Mouse (Mus musculus) hindbrain, embryonic 16.5 days (tissue): Measurements from ENCODE around the gene Iglon5. TPM values are rescaled to one million over a fixed set of nuclear protein-coding genes. Genes with fewer than 3 reads are reported as not detected.

ENCODE experiments used
- ATAC-seq: fragments of 200-750 bp; cut with Nextera tagmentation; 2 replicates; pipeline ENCODE4 v1.8.0; 2017; ENCODE audit warnings: moderate TSS enrichment, moderate library complexity
- H3K27ac ChIP-seq: fragments of 300-500 bp; sonication (generic); 2 replicates; pipeline ENCODE4 v1.5.1; 2014; ENCODE audit warnings: low read depth, mild to moderate bottlenecking, control low read depth, low read length, moderate library complexity
- H3K27me3 ChIP-seq: fragments of 300-500 bp; sonication (generic); replicated peaks from 2 replicates; pipeline ENCODE4 v1.6.1; 2014; ENCODE audit warnings: low read length; ENCODE audit not compliant: control insufficient read depth, insufficient read depth
- H3K36me3 ChIP-seq: fragments of 300-500 bp; sonication (generic); 2 replicates; pipeline ENCODE4 v1.6.1; 2014; ENCODE audit warnings: mild to moderate bottlenecking, low read length, moderate library complexity, mixed read lengths; ENCODE audit not compliant: control insufficient read depth, insufficient read depth
- H3K4me1 ChIP-seq: fragments of 300-500 bp; sonication (generic); 2 replicates; pipeline ENCODE4 v1.6.1; 2014; ENCODE audit warnings: low read depth, low read length; ENCODE audit not compliant: control insufficient read depth, insufficient read depth
- H3K4me2 ChIP-seq: fragments of 300-500 bp; sonication (generic); 2 replicates; pipeline ENCODE4 v1.6.1; 2014; ENCODE audit warnings: mild to moderate bottlenecking, low read length, control low read depth, moderate library complexity
- H3K4me3 ChIP-seq: fragments of 300-500 bp; sonication (generic); 2 replicates; pipeline ENCODE4 v1.5.1; 2014; ENCODE audit warnings: mild to moderate bottlenecking, low read length, control low read depth, moderate library complexity
- H3K9ac ChIP-seq: fragments of 300-500 bp; sonication (generic); 2 replicates; pipeline ENCODE4 v1.6.1; 2014; ENCODE audit warnings: low read depth, mild to moderate bottlenecking, control low read depth, low read length, moderate library complexity
- H3K9me3 ChIP-seq: fragments of 300-500 bp; sonication (generic); 2 replicates; pipeline ENCODE4 v1.6.1; 2014; ENCODE audit warnings: mild to moderate bottlenecking, low read length, moderate library complexity; ENCODE audit not compliant: control insufficient read depth
- WGBS: fragments of 180-500 bp; shearing (Covaris S2); extraction: QIAGEN DNeasy Blood & Tissue Kit; methylation state at CpG from one replicate; pipeline ENCODE4 v1.1.7; 2014; 5-methylcytosine and 5-hydroxymethylcytosine counted together
- polyA plus RNA-seq: library from polyadenylated mRNA; unstranded; fragments of >200 nt; fragmentation: Nextera tagmentation; extraction: Ambion mirVana; gene quantifications from 2 replicates; pipeline ENCODE4 v1.2.1, GENCODE M21; 2015

Iglon5 gene
- polyA plus RNA-seq, 1 experiment from 2014 or later: 12.0 TPM

- no peak overlapping the region for H3K4me3 ChIP-seq
- ATAC-seq: no peak
- no peak overlapping the region for H3K27ac ChIP-seq
- H3K27me3 ChIP-seq: no peaks in the 10 kb centered on the region
- H3K9ac ChIP-seq: no peak overlapping the region
- no peaks in the 10 kb centered on the region for H3K9me3 ChIP-seq
- H3K4me1 ChIP-seq: peaks cover 18% of the 10 kb centered on the region
- H3K4me2 ChIP-seq: no peak overlapping the region
- 76% methylated on average over 3 of the region's 3 CpGs for WGBS
- H3K36me3 ChIP-seq: no peaks in the 10 kb centered on the region
Measured at GRCm38 (mm10) chr7:43441071-43441470, 48.8 kb downstream of the Iglon5 start.

GRCm38 (mm10) chr7:43440482-43440881, 49.4 kb downstream of the Iglon5 start, which contains the start of gene Cldnd2:
TSS of gene Cldnd2 (plus strand) at chr7:43440782.
- Histone ChIP-seq H3K4me3 (no peak within 1 kb of the TSS), H3K4me1 (peaks cover 18% of the 10 kb centered on the region), H3K9me3 (no peaks in the 10 kb centered on the region), H3K4me2 (no peak within 1 kb of the TSS), H3K27me3 (no peaks in the 10 kb centered on the region), H3K36me3 (no peaks in the 10 kb centered on the region), H3K9ac (no peak within 1 kb of the TSS), H3K27ac (no peak within 1 kb of the TSS)
- no peak for ATAC-seq
- WGBS: 80% methylated on average over 6 of the region's 6 CpGs

GRCm38 (mm10) chr7:43438611-43439010, 51.3 kb downstream of the Iglon5 start:
- Histone ChIP-seq H3K9ac (no peak overlapping the region), H3K4me2 (no peak overlapping the region), H3K9me3 (no peaks in the 10 kb centered on the region), H3K27me3 (no peaks in the 10 kb centered on the region), H3K4me1 (peaks cover 8% of the 10 kb centered on the region), H3K27ac (no peak overlapping the region), H3K4me3 (no peak overlapping the region), H3K36me3 (no peaks in the 10 kb centered on the region)
- ATAC-seq: no peak
- WGBS: 85% methylated on average over 4 of the region's 4 CpGs

- 85% methylated on average over 10 of the region's 10 CpGs for WGBS
- no peak for ATAC-seq
- Histone ChIP-seq H3K4me2 (no peak within 1 kb of the TSS), H3K9ac (no peak within 1 kb of the TSS), H3K36me3 (no peaks in the 10 kb centered on the region), H3K4me1 (no peaks in the 10 kb centered on the region), H3K27ac (no peak within 1 kb of the TSS), H3K9me3 (no peaks in the 10 kb centered on the region), H3K27me3 (no peaks in the 10 kb centered on the region), H3K4me3 (no peak within 1 kb of the TSS)
Measured at GRCm38 (mm10) chr7:43436341-43437255, 53.3 kb downstream of the Iglon5 start, which contains the start of gene Nkg7. TSS of gene Nkg7 (plus strand) at chr7:43437073.

GRCm38 (mm10) chr7:43434676-43435075, 55.2 kb downstream of the Iglon5 start:
- H3K27ac ChIP-seq: no peak overlapping the region
- no peak for ATAC-seq
- no peaks in the 10 kb centered on the region for H3K27me3 ChIP-seq
- H3K9me3 ChIP-seq: no peaks in the 10 kb centered on the region
- no peak overlapping the region for H3K4me2 ChIP-seq
- no peak overlapping the region for H3K4me3 ChIP-seq
- no peaks in the 10 kb centered on the region for H3K36me3 ChIP-seq
- no peak overlapping the region for H3K9ac ChIP-seq
- no peaks in the 10 kb centered on the region for H3K4me1 ChIP-seq
- 85% methylated on average over 5 of the region's 5 CpGs for WGBS

- Histone ChIP-seq H3K9me3 (no peaks in the 10 kb centered on the region), H3K27ac (no peak overlapping the region), H3K36me3 (no peaks in the 10 kb centered on the region), H3K9ac (no peak overlapping the region), H3K4me3 (no peak overlapping the region), H3K27me3 (no peaks in the 10 kb centered on the region), H3K4me1 (no peaks in the 10 kb centered on the region), H3K4me2 (no peak overlapping the region)
- no peak for ATAC-seq
- 77% methylated on average over 4 of the region's 4 CpGs for WGBS
Measured at GRCm38 (mm10) chr7:43432891-43433290, 57.0 kb downstream of the Iglon5 start.

GRCm38 (mm10) chr7:43429500-43429899, 60.4 kb downstream of the Iglon5 start:
- Histone ChIP-seq H3K4me1 (no peaks in the 10 kb centered on the region), H3K9ac (no peak overlapping the region), H3K4me3 (no peak overlapping the region)

GRCm38 (mm10) chr7:43427406-43427805, 62.5 kb downstream of the Iglon5 start, which contains the start of gene Lim2:
TSS of gene Lim2 (plus strand) at chr7:43427670.
- Histone ChIP-seq H3K4me1 (no peaks in the 10 kb centered on the region), H3K4me3 (no peak within 1 kb of the TSS), H3K9me3 (no peaks in the 10 kb centered on the region), H3K27me3 (no peaks in the 10 kb centered on the region), H3K27ac (no peak within 1 kb of the TSS), H3K4me2 (no peak within 1 kb of the TSS), H3K9ac (no peak within 1 kb of the TSS), H3K36me3 (no peaks in the 10 kb centered on the region)
- 86% methylated on average over 8 of the region's 8 CpGs for WGBS
- ATAC-seq: no peak

More at GRCm38 (mm10) chr7:43429500-43429899, 60.4 kb downstream of the Iglon5 start:
- no peaks in the 10 kb centered on the region for H3K9me3 ChIP-seq
- H3K36me3 ChIP-seq: no peaks in the 10 kb centered on the region
- no peak for ATAC-seq
- H3K27ac ChIP-seq: no peak overlapping the region
- whole genome bisulfite sequencing: 63% methylated on average over 4 of the region's 4 CpGs
- no peak overlapping the region for H3K4me2 ChIP-seq
- H3K27me3 ChIP-seq: no peaks in the 10 kb centered on the region

- ATAC-seq: no peak
- no peak overlapping the region for H3K9ac ChIP-seq
- H3K27me3 ChIP-seq: no peaks in the 10 kb centered on the region
- H3K4me1 ChIP-seq: no peaks in the 10 kb centered on the region
- H3K4me2 ChIP-seq: no peak overlapping the region
- no peak overlapping the region for H3K4me3 ChIP-seq
- WGBS: 66% methylated on average over 3 of the region's 3 CpGs
- no peaks in the 10 kb centered on the region for H3K9me3 ChIP-seq
- no peaks in the 10 kb centered on the region for H3K36me3 ChIP-seq
- no peak overlapping the region for H3K27ac ChIP-seq
Measured at GRCm38 (mm10) chr7:43423991-43424625, 65.8 kb downstream of the Iglon5 start.
